Mouse (Mus musculus) olfactory bulb, adult 2 months (tissue): ENCODE results near the gene Miga1. TPM values are rescaled to one million over a fixed set of nuclear protein-coding genes. Genes with fewer than 3 reads are reported as not detected.

ENCODE experiments used
- H3K27ac ChIP-seq: fragments of 200-500 bp; 2 replicates; pipeline ENCODE4 v1.5.1; 2012; ENCODE audit warnings: low read depth, low read length; ENCODE audit not compliant: insufficient read depth
- H3K4me1 ChIP-seq: fragments of 200-500 bp; 2 replicates; pipeline ENCODE4 v1.6.1; 2012; ENCODE audit warnings: low read length; ENCODE audit not compliant: control insufficient read depth, insufficient read depth
- H3K4me3 ChIP-seq: fragments of 200-500 bp; 2 replicates; pipeline ENCODE4 v1.5.1; 2012; ENCODE audit warnings: mild to moderate bottlenecking, low read depth, low read length, moderate library complexity; ENCODE audit not compliant: insufficient read depth
- CTCF ChIP-seq: fragments of 200-500 bp; IDR thresholded peaks from 2 replicates; pipeline ENCODE4 v1.5.1; 2012; ENCODE audit warnings: low read depth, mild to moderate bottlenecking, low read length, moderate library complexity; ENCODE audit not compliant: insufficient read depth
- POLR2A ChIP-seq: fragments of 200-500 bp; IDR thresholded peaks from 2 replicates; pipeline ENCODE4 v1.6.1; 2012; ENCODE audit warnings: mild to moderate bottlenecking, low read depth, low read length, moderate library complexity; ENCODE audit not compliant: insufficient read depth
- WGBS: fragments of 180-500 bp; shearing (Covaris S2); methylation state at CpG from one replicate; pipeline ENCODE4 v1.1.7; 2018; 5-methylcytosine and 5-hydroxymethylcytosine counted together
- polyA plus RNA-seq: library from polyadenylated mRNA; stranded (reverse); fragments of >200 nt; gene quantifications from 2 replicates; pipeline ENCODE4 v1.2.4, GENCODE M21; 2012; ENCODE audit warnings: low replicate concordance; ENCODE audit not compliant: missing spikeins, insufficient read depth, insufficient read length

Gene Miga1
- polyA plus RNA-seq, 1 experiment: not detected

- TF ChIP-seq POLR2A (no peak), CTCF (no peak)
- Histone ChIP-seq H3K4me3 (no peak overlapping the region), H3K4me1 (no peaks in the 10 kb centered on the region), H3K27ac (no peak overlapping the region)
- 81% methylated on average over 2 of the region's 2 CpGs for WGBS
Measured at GRCm38 (mm10) chr3:152278431-152278830, 61.8 kb downstream of the Miga1 start.

DNA sequence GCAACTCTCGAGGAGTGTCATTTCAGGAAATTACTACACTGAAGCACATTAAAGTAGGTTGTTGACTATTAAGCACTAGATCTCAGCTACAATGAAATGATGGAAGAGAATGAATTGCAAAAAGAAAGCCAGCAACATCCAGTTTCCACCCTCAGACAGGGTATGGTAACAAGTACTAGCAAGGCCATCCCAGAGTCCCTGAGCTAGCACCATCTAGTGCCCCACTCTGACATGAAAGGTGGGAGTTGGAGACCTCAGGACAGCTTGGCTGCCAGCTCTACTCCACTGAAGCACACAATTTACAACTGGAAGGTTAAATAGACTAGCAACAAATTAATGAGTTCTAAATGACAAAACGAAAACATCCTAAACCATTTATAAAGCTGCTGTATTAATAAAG is 62.3 kb downstream of the Miga1 start:
- Histone ChIP-seq H3K27ac (no peak overlapping the region), H3K4me1 (no peaks in the 10 kb centered on the region), H3K4me3 (no peak overlapping the region)
- no peak for TF ChIP-seq POLR2A
- TF ChIP-seq CTCF: no peak
- WGBS: 90% methylated on average over 2 of the region's 2 CpGs

DNA sequence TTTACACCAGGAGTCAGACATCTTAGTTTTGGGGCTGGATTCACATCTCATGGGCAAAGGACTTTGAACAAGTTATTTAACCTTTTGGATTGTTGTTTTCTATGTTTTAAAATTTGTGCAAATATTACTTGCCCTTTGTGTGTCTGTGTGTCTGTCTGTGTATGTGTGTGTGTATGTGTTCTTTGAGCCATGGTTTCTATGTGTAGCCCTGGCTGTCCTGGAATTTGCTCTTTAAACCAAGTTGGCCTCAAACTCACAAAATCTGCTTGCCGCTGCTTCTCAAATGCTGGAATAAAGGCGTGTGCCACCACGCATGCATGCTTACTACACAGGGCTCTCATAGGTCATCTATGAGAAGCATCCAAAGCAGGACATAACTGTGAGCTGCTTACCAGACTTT is 63.3 kb downstream of the Miga1 start:
- no peak overlapping the region for H3K27ac ChIP-seq
- TF ChIP-seq CTCF: no peak
- no peaks in the 10 kb centered on the region for H3K4me1 ChIP-seq
- H3K4me3 ChIP-seq: no peak overlapping the region
- 96% methylated on average over 3 of the region's 3 CpGs for WGBS

- Histone ChIP-seq H3K4me1 (no peaks in the 10 kb centered on the region), H3K4me3 (no peak overlapping the region), H3K27ac (no peak overlapping the region)
- TF ChIP-seq CTCF: no peak
- no peak for TF ChIP-seq POLR2A
- WGBS: 87% methylated on average over 8 of the region's 8 CpGs
Measured at GRCm38 (mm10) chr3:152275008-152275407, 65.2 kb downstream of the Miga1 start.

GRCm38 (mm10) chr3:152272974-152273685 is 67.1 kb downstream of the Miga1 start:
- Histone ChIP-seq H3K27ac (no peak overlapping the region), H3K4me1 (no peaks in the 10 kb centered on the region), H3K4me3 (no peak overlapping the region)
- WGBS: 88% methylated on average over 20 of the region's 20 CpGs
- TF ChIP-seq CTCF: no peak
- TF ChIP-seq POLR2A: no peak

DNA sequence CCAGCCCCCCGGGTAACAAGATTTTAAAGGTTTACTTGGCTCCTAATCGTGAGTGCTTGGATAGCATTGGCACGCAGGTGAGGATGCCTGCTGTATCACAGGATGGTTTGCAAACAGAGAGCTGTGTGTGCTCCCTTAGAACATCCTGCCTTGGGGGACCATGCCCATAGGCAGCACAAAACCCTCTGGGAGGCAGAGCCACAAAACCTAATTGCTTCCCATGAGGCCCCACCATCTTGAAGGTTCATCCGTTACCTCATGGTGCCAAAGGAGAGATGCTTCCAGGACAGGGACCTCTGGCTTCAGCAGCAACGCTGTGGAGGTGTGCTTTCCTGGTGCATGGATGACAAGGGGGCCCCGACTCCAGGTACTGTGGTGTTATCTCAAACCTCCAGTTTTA is 68.3 kb downstream of the Miga1 start:
- 93% methylated on average over 6 of the region's 6 CpGs for WGBS
- no peak for TF ChIP-seq POLR2A
- TF ChIP-seq CTCF: no peak

GRCm38 (mm10) chr3:152271071-152271710 is 69.0 kb downstream of the Miga1 start:
- 94% methylated on average over 10 of the region's 10 CpGs for WGBS
- TF ChIP-seq POLR2A: no peak
- no peak for TF ChIP-seq CTCF

More for the DNA sequence above, 68.3 kb downstream of the Miga1 start:
- no peak overlapping the region for H3K4me3 ChIP-seq
- no peak overlapping the region for H3K27ac ChIP-seq
- no peaks in the 10 kb centered on the region for H3K4me1 ChIP-seq

GRCm38 (mm10) chr3:152268099-152268498 is 72.1 kb downstream of the Miga1 start:
- 95% methylated on average over 14 of the region's 14 CpGs for WGBS
- no peak overlapping the region for H3K27ac ChIP-seq
- TF ChIP-seq CTCF (no peak), POLR2A (no peak)
- no peak overlapping the region for H3K4me3 ChIP-seq
- H3K4me1 ChIP-seq: peaks cover 14% of the 10 kb centered on the region

More at GRCm38 (mm10) chr3:152271071-152271710, 69.0 kb downstream of the Miga1 start:
- Histone ChIP-seq H3K27ac (no peak overlapping the region), H3K4me1 (peaks cover under 1% of the 10 kb centered on the region; the same call in 1 of the 2 replicates), H3K4me3 (no peak overlapping the region)

DNA sequence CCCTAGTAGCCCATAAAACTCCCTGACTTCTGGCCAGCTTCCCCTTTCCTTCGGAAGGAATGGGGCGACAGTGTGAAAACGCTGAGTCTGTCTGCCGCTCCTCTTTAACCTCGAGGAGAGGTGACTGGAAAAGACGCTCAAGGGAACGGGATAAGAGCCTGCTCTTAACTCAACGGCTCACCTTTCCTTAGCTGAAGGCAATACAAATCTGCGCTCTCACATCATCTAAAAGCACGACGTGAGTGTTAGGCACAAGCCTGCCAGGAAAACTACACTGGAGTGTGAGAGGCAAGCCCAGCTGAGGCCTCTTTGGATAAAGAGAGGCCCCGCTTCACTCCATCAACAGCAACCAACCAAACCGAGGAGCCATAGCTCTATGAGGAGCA is 74.2 kb downstream of the Miga1 start, which contains the start of gene Nexn:
Gene Nexn (minus strand): TSS at position 315 of the 386 bp plus-strand sequence.
- Histone ChIP-seq H3K4me1 (peaks cover 14% of the 10 kb centered on the region), H3K4me3 (peak within 1 kb of the TSS; percentile 51), H3K27ac (no peak within 1 kb of the TSS)
- 16% methylated on average over 13 of the region's 13 CpGs for WGBS
- TF ChIP-seq POLR2A (no peak), CTCF (no peak)
